Mouse (Mus musculus) CD8-positive naive resting alpha-beta T cell, adult 57 days (primary cell): ENCODE measurements around the gene Zfp346. TPM values are rescaled to one million over a fixed set of nuclear protein-coding genes. Genes with fewer than 3 reads are reported as not detected.

ENCODE experiments used
- total RNA-seq: library from RNA; stranded (reverse); gene quantifications from one replicate; pipeline ENCODE4 v1.2.4, GENCODE M21; 2023

The Zfp346 gene
- total RNA-seq, result 33.9 TPM

GRCm38 (mm10) chr13:55105045-55105952 is at the start of gene Zfp346:
Zfp346 (plus strand) TSS chr13:55105311.

GRCm38 (mm10) chr13:55099726-55100478 is 5.2 kb upstream of the Zfp346 start, which contains the start of gene Uimc1:
Uimc1 (minus strand) TSS chr13:55100300.

GRCm38 (mm10) chr13:55133448-55133847 is 28.3 kb downstream of the Zfp346 start, which contains the start of gene Gm17617:
Gm17617 (minus strand) TSS chr13:55133548.

GRCm38 (mm10) chr13:55152621-55153415 is 47.7 kb downstream of the Zfp346 start, which contains the start of gene Fgfr4:
Fgfr4 (plus strand) TSS chr13:55152640.

Other genes starting within 250 kb of the Zfp346 start
- gene Unc5a, start 155.9 kb upstream of the Zfp346 start, total RNA-seq, result 1.3 TPM
- 2.6 TPM for gene Hk3, start 83.9 kb upstream of the Zfp346 start, total RNA-seq
- 59.7 TPM for gene Uimc1, start 5.0 kb upstream of the Zfp346 start, total RNA-seq
- gene Gm17617, start 28.2 kb downstream of the Zfp346 start, total RNA-seq, result not detected
- not detected for gene Fgfr4, start 47.3 kb downstream of the Zfp346 start, total RNA-seq
- 173 TPM for gene Nsd1, start 104.5 kb downstream of the Zfp346 start, total RNA-seq
- 131 TPM for gene Prelid1, start 215.2 kb downstream of the Zfp346 start, total RNA-seq
- gene Rab24, start 216.6 kb downstream of the Zfp346 start, total RNA-seq, result 51.4 TPM
- 0.40 TPM for gene Mxd3, start 224.5 kb downstream of the Zfp346 start, total RNA-seq